Mouse (Mus musculus): ENCODE measurements around the gene Hmga1b. TPM values are rescaled to one million over a fixed set of nuclear protein-coding genes. Genes with fewer than 3 reads are reported as not detected.
"Not testable (repeated sequence)": the region's sequence is repeated elsewhere in the genome, so short reads cannot be mapped to it uniquely, and the experiment has no call there.

Gene Hmga1b
- polyA plus RNA-seq, 1 experiment from 2014 or later = 57.8 TPM

GRCm38 (mm10) chr11:120731858-120732680 lies 30.5 kb upstream of the Hmga1b start, which contains the start of gene Cbr2:
TSS of gene Cbr2 (minus strand) at chr11:120732114.
- DNase-seq (ENCODE audit: low read depth, low spot score) (peak; percentile 25), ATAC-seq (peak; percentile 9)
- no peaks in the 10 kb centered on the region for H3K27me3 ChIP-seq
- CTCF ChIA-PET = interaction anchor here (1.0 to 1.5 kb wide), 3 partner anchors 10 to 44 kb away, joined by 3 to 5 read pairs (median 4); no protein-coding TSS in a partner anchor
- TF ChIP-seq CTCF (IDR thresholded peaks at IDR 0.05) = no peak
- POLR2A ChIA-PET = no interaction called here
- in situ Hi-C loops (cut with MboI; ENCODE audit: low pct_unique_long_range_greater_than_20kb) = no loop called here

- CTCF ChIA-PET = interaction anchor here (1.5 kb wide), 1 partner anchor 43 kb away, joined by 5 read pairs; no protein-coding TSS in a partner anchor
- POLR2A ChIA-PET = no interaction called here
- no peaks in the 10 kb centered on the region for H3K27me3 ChIP-seq
- peak; percentile 73 for DNase-seq (ENCODE audit: low read depth, low spot score)
- no peak for ATAC-seq
- in situ Hi-C loops (cut with MboI; ENCODE audit: low pct_unique_long_range_greater_than_20kb) = no loop called here
- no peak for TF ChIP-seq CTCF (IDR thresholded peaks at IDR 0.05)
These were observed 29.1 kb upstream of the Hmga1b start for GRCm38 (mm10) chr11:120733521-120733920.

- ChIA-PET CTCF (no interaction called here), POLR2A (no interaction called here)
- no peak for TF ChIP-seq CTCF (IDR thresholded peaks at IDR 0.05)
- in situ Hi-C loops (cut with MboI; ENCODE audit: low pct_unique_long_range_greater_than_20kb) = no loop called here
- no peaks in the 10 kb centered on the region for H3K27me3 ChIP-seq
- ATAC-seq (no peak), DNase-seq (ENCODE audit: low read depth, low spot score) (no peak)
These were observed 26.2 kb upstream of the Hmga1b start for GRCm38 (mm10) chr11:120736424-120736823.

- ChIA-PET CTCF (interaction anchor here (1.3 kb wide), 1 partner anchor 9 kb away, joined by 3 read pairs; no protein-coding TSS in a partner anchor), POLR2A (no interaction called here)
- ATAC-seq = no peak
- H3K27me3 ChIP-seq = no peaks in the 10 kb centered on the region
- in situ Hi-C loops (cut with MboI; ENCODE audit: low pct_unique_long_range_greater_than_20kb) = no loop called here
- DNase-seq (ENCODE audit: low read depth, low spot score) = no peak
- no peak for TF ChIP-seq CTCF (IDR thresholded peaks at IDR 0.05)
These were observed 21.6 kb upstream of the Hmga1b start for GRCm38 (mm10) chr11:120740981-120741380.

DNA sequence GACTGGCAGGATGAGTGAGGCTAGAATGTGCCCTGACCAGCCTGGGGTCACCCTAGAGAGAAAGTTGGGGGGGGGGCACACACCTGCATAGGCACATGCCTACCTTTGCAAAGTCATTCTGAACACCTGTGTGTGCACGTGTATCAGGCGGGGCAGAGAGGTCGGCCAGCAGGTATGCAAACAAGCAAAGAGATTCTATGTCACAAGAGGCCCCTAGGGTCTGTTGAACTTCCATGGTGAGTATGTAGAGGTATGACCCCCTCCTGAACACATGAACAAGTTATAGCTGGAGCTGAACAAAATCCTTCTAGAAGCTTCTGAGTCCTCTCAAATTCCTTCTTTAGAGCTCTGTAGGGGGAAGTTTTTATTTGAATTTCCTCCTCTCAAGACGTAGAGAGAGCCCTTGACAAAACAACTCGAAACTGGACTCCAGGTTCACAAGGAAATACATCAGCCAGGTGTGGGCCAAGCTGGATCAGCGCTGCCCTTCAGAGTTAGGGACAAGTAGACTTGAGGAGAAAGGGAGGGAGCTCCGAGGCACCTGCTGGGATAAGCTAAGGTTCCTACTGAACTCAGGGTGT lies 18.4 kb upstream of the Hmga1b start:
- TF ChIP-seq CTCF (IDR thresholded peaks at IDR 0.05) = no peak
- H3K27me3 ChIP-seq = no peaks in the 10 kb centered on the region
- ChIA-PET POLR2A (no interaction called here), CTCF (interaction anchor here (1.5 kb wide), 1 partner anchor 9 kb away, joined by 3 read pairs; no protein-coding TSS in a partner anchor)
- DNase-seq (ENCODE audit: low read depth, low spot score) (no peak), ATAC-seq (no peak)
- in situ Hi-C loops (cut with MboI; ENCODE audit: low pct_unique_long_range_greater_than_20kb) = no loop called here

DNA sequence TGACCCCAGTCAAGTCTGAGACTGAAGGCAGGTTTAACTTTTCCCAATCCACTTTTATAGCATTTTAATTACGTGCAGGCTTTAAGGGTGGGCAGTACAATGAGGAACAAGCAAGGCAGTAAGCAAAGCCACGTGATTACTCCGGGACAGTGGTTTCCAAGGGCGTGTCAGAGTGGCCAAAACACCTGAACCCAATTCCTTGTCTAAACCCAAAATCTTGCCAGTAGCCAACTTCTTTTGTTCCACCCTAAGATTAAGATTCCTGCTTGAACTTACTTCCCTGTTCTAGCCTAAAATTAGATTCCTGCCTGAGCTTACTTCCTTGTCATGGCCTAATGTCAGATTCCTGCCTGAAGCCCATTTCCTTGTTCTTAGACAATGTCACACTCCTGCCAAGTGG lies 14.6 kb upstream of the Hmga1b start:
- no peak for ATAC-seq
- POLR2A ChIA-PET = no interaction called here
- in situ Hi-C loops (cut with MboI; ENCODE audit: low pct_unique_long_range_greater_than_20kb) = no loop called here
- no peaks in the 10 kb centered on the region for H3K27me3 ChIP-seq
- TF ChIP-seq CTCF (IDR thresholded peaks at IDR 0.05) = no peak
- no peak for DNase-seq (ENCODE audit: low read depth, low spot score)
- CTCF ChIA-PET = no interaction called here

- ATAC-seq = no peak
These were observed 13.2 kb upstream of the Hmga1b start for GRCm38 (mm10) chr11:120749430-120749829.

DNA sequence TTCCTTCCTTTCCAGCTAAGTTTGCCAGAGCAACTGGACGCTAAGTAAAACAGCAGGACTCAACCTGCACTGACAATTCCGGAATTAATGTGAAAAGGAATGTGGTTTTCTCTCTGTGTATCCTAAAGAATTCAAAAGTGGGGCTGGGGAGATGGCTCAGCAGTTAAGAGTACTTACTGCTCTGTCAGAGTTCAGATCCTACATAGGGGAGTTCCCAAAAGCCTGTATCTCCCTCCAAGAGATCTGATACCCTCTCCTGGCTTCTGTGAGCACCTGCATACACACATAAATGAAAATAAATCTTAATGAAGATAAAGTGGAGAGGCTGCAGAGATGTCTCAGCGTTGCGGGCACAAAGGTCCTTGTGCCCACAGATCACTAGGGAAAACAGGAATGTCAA lies 11.0 kb upstream of the Hmga1b start:
- no peak for DNase-seq (ENCODE audit: low read depth, low spot score)
- H3K27me3 ChIP-seq = no peaks in the 10 kb centered on the region
- TF ChIP-seq CTCF (IDR thresholded peaks at IDR 0.05) = no peak
- ATAC-seq = no peak
- in situ Hi-C loops (cut with MboI; ENCODE audit: low pct_unique_long_range_greater_than_20kb) = no loop called here
- ChIA-PET CTCF (interaction anchor here (3.5 kb wide), 1 partner anchor 25 kb away, joined by 10 read pairs; no protein-coding TSS in a partner anchor), POLR2A (no interaction called here)

More at GRCm38 (mm10) chr11:120749430-120749829, 13.2 kb upstream of the Hmga1b start:
- DNase-seq (ENCODE audit: low read depth, low spot score) = no peak
- peak; percentile 65 for TF ChIP-seq CTCF (IDR thresholded peaks at IDR 0.05)
- H3K27me3 ChIP-seq = no peaks in the 10 kb centered on the region
- ChIA-PET CTCF (interaction anchor here (1.2 to 3.5 kb wide), 2 partner anchors 8 to 27 kb away, joined by 3 to 10 read pairs; no protein-coding TSS in a partner anchor), POLR2A (no interaction called here)
- in situ Hi-C loops (cut with MboI; ENCODE audit: low pct_unique_long_range_greater_than_20kb) = no loop called here

DNA sequence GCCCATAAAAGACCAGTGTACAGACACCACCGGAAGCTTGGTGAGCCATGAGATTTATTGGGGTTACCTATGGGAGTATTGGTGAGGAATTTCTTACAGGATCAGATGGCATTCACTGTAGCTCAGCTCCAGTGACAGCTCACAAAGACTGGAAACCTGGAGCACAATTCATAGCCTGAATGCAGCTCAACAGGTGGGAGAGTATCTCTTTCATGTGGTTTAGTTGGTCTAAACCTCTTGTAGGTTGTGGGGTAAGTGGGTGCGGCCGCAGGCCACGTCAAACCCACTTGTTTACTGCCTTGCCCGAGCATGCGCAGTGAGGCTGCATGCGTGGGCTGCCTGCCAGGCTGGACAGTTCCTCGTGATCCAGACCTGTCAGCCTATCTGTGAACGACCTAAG lies 2.4 kb upstream of the Hmga1b start:
- H3K27me3 ChIP-seq = no peaks in the 10 kb centered on the region
- ChIA-PET CTCF (interaction anchor here (1.1 to 2.9 kb wide), 2 partner anchors 15 to 16 kb away, joined by 3 to 10 read pairs; no protein-coding TSS in a partner anchor), POLR2A (no interaction called here)
- TF ChIP-seq CTCF (IDR thresholded peaks at IDR 0.05) = no peak
- no peak for DNase-seq (ENCODE audit: low read depth, low spot score)
- in situ Hi-C loops (cut with MboI; ENCODE audit: low pct_unique_long_range_greater_than_20kb) = no loop called here
- ATAC-seq = no peak

- H3K27me3 ChIP-seq = no peaks in the 10 kb centered on the region
- no peak for TF ChIP-seq CTCF (IDR thresholded peaks at IDR 0.05)
- DNase-seq (ENCODE audit: low read depth, low spot score) (no peak), ATAC-seq (peak; percentile 35)
- in situ Hi-C loops (cut with MboI; ENCODE audit: low pct_unique_long_range_greater_than_20kb) = no loop called here
- POLR2A ChIA-PET = no interaction called here
- CTCF ChIA-PET = interaction anchor here (1.2 kb wide), 1 partner anchor 14 kb away, joined by 5 read pairs; no protein-coding TSS in a partner anchor
These were observed 553 bp upstream of the Hmga1b start for GRCm38 (mm10) chr11:120761811-120762671.

GRCm38 (mm10) chr11:120763121-120763999 lies 766 bp downstream of the Hmga1b start:
- DNase-seq (ENCODE audit: low read depth, low spot score); CTCF ChIA-PET; in situ Hi-C loops (cut with MboI; ENCODE audit: low pct_unique_long_range_greater_than_20kb); POLR2A ChIA-PET; H3K27me3 ChIP-seq: not testable (repeated sequence)
- ATAC-seq = peak; percentile 26

- H3K27me3 ChIP-seq; POLR2A ChIA-PET; ATAC-seq; DNase-seq (ENCODE audit: low read depth, low spot score): not testable (repeated sequence)
- in situ Hi-C loops (cut with MboI; ENCODE audit: low pct_unique_long_range_greater_than_20kb) = loop anchor here (5.0 kb wide), 1 partner anchor 115 kb away; no protein-coding TSS in a partner anchor
- CTCF ChIA-PET = interaction anchor here (1.4 kb wide), 1 partner anchor 9 kb away, joined by 3 read pairs; no protein-coding TSS in a partner anchor
These were observed 4.4 kb downstream of the Hmga1b start for GRCm38 (mm10) chr11:120767023-120767422.
